Mouse (Mus musculus) spleen, adult 2 months (tissue): ENCODE measurements around the gene Shb. TPM values are rescaled to one million over a fixed set of nuclear protein-coding genes. Genes with fewer than 3 reads are reported as not detected.

Experiments
- DNase-seq, 2 experiments: peaks; one replicate each; pipeline versions ENCODE4 v3.0.0 to v3.0.0-alpha.2; 2012 to 2021; ENCODE audit warnings: low spot score in 2 of 2, low read depth in 1 of 2
- H3K27ac ChIP-seq: fragments of 200-500 bp; 2 replicates; pipeline ENCODE4 v1.5.1; 2012; ENCODE audit warnings: low read length, inconsistent platforms; ENCODE audit not compliant: insufficient read depth
- H3K27me3 ChIP-seq: fragments of 200-500 bp; 2 replicates; pipeline ENCODE4 v1.6.1; 2012; ENCODE audit warnings: mild to moderate bottlenecking, moderate library complexity, low read length, inconsistent platforms; ENCODE audit not compliant: control insufficient read depth, insufficient read depth
- H3K36me3 ChIP-seq: fragments of 200-500 bp; 2 replicates; pipeline ENCODE4 v1.6.1; 2012; ENCODE audit warnings: mild to moderate bottlenecking, low read length, inconsistent platforms; ENCODE audit not compliant: control insufficient read depth, insufficient read depth
- H3K4me1 ChIP-seq: fragments of 200-500 bp; 2 replicates; pipeline ENCODE4 v1.6.1; 2011; ENCODE audit warnings: inconsistent platforms; ENCODE audit not compliant: control insufficient read depth, insufficient read depth, insufficient read length
- H3K4me3 ChIP-seq: fragments of 200-500 bp; 2 replicates; pipeline ENCODE4 v1.5.1; 2011; ENCODE audit warnings: mild to moderate bottlenecking, inconsistent platforms; ENCODE audit not compliant: insufficient read depth, insufficient read length; ENCODE audit errors: extremely low read depth
- CTCF ChIP-seq: fragments of 200-500 bp; IDR thresholded peaks from 2 replicates; pipeline ENCODE4 v1.5.1; 2011; ENCODE audit warnings: mild to moderate bottlenecking, inconsistent platforms; ENCODE audit not compliant: insufficient read depth, insufficient read length, insufficient replicate concordance; ENCODE audit errors: extremely low read depth
- POLR2A ChIP-seq: fragments of 200-500 bp; IDR thresholded peaks from 2 replicates; pipeline ENCODE4 v1.6.1; 2011; ENCODE audit warnings: low read depth, low read length, inconsistent platforms
- WGBS: fragments of 180-500 bp; shearing (Covaris S2); methylation state at CpG from one replicate; pipeline ENCODE4 v1.1.7; 2018; 5-methylcytosine and 5-hydroxymethylcytosine counted together
- polyA plus RNA-seq: library from polyadenylated mRNA; depleted of rRNA; stranded (reverse); fragments of >200 nt; gene quantifications from 2 replicates; pipeline ENCODE4 v1.2.3, GENCODE M21; 2012

The Shb gene
- polyA plus RNA-seq, 1 experiment = 8.6 TPM

- no peak for DNase-seq
- 87% methylated on average over 12 of the region's 12 CpGs for WGBS
Observed at GRCm38 (mm10) chr4:45467115-45467912, 65.0 kb downstream of the Shb start.

GRCm38 (mm10) chr4:45464941-45465340 is 67.3 kb downstream of the Shb start:
- WGBS = 86% methylated on average over 9 of the region's 9 CpGs
- no peak for DNase-seq
- Histone ChIP-seq H3K4me1 (no peaks in the 10 kb centered on the region; the same call in 1 of the 2 replicates), H3K4me3 (no peak overlapping the region), H3K27me3 (no peaks in the 10 kb centered on the region), H3K36me3 (no peaks in the 10 kb centered on the region), H3K27ac (no peak overlapping the region)
- no peak for TF ChIP-seq POLR2A
- no peak for TF ChIP-seq CTCF

More at GRCm38 (mm10) chr4:45467115-45467912, 65.0 kb downstream of the Shb start:
- Histone ChIP-seq H3K27ac (no peak overlapping the region), H3K4me3 (no peak overlapping the region), H3K4me1 (no peaks in the 10 kb centered on the region; the same call in 1 of the 2 replicates), H3K36me3 (no peaks in the 10 kb centered on the region), H3K27me3 (no peaks in the 10 kb centered on the region)
- TF ChIP-seq CTCF (no peak), POLR2A (no peak)

- no peaks in the 10 kb centered on the region for H3K27me3 ChIP-seq
- no peak overlapping the region for H3K27ac ChIP-seq
- H3K4me3 ChIP-seq = no peak overlapping the region
- H3K4me1 ChIP-seq = no peaks in the 10 kb centered on the region; the same call in 1 of the 2 replicates
- H3K36me3 ChIP-seq = no peaks in the 10 kb centered on the region
- 76% methylated on average over 12 of the region's 12 CpGs for WGBS
- TF ChIP-seq CTCF (no peak), POLR2A (no peak)
- no peak for DNase-seq
Observed at GRCm38 (mm10) chr4:45464528-45464927, 67.7 kb downstream of the Shb start.

GRCm38 (mm10) chr4:45464123-45464522 is 68.1 kb downstream of the Shb start:
- no peak for DNase-seq
- Histone ChIP-seq H3K4me3 (no peak overlapping the region), H3K4me1 (no peaks in the 10 kb centered on the region; the same call in 1 of the 2 replicates), H3K27me3 (no peaks in the 10 kb centered on the region), H3K36me3 (no peaks in the 10 kb centered on the region), H3K27ac (no peak overlapping the region)
- 96% methylated on average over 3 of the region's 3 CpGs for WGBS
- TF ChIP-seq CTCF = no peak
- no peak for TF ChIP-seq POLR2A

DNA sequence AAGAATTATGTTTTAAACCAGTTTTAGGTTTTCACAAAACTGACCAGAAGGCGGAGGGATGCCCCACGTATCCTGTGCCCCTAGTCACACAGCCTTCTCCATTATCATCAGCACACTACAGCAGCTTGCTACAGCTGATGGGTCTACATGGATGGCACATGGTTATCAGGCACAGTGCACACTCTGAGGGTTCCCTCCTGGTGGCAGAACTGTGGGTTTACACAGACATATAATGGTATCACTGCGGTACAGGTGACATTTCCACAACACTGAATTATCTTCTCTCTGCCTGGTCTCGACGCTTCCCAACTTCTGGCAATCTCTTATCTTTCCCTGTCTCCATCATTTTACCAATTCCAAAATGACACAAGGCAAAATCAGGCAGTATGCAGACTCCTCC is 69.6 kb downstream of the Shb start:
- no peaks in the 10 kb centered on the region for H3K36me3 ChIP-seq
- no peak for DNase-seq
- TF ChIP-seq POLR2A (no peak), CTCF (no peak)
- no peak overlapping the region for H3K4me3 ChIP-seq
- no peak overlapping the region for H3K27ac ChIP-seq
- WGBS = 81% methylated on average over 5 of the region's 5 CpGs
- H3K27me3 ChIP-seq = no peaks in the 10 kb centered on the region
- no peaks in the 10 kb centered on the region; the same call in 1 of the 2 replicates for H3K4me1 ChIP-seq

DNA sequence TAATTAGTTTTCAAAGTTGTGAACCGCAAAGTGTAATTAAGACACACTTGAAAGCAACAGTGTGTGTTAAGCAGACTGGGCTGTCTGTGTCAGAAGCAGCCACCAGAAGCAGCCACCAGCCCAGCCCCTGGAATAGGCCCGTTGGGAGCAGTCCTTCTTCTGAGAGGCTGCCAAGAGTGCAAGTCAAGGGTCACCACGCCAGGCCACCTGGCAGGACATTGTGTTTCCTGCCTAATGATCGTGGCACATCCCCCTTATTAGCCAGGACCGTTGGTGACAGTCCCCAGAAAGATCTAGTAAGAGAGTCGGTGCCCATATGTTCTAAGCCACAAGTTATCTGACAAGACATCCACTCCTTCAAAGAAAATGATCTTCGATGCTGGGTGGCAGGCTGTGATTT is 70.6 kb downstream of the Shb start:
- 72% methylated on average over 7 of the region's 7 CpGs for WGBS
- no peaks in the 10 kb centered on the region; the same call in 1 of the 2 replicates for H3K4me1 ChIP-seq

DNA sequence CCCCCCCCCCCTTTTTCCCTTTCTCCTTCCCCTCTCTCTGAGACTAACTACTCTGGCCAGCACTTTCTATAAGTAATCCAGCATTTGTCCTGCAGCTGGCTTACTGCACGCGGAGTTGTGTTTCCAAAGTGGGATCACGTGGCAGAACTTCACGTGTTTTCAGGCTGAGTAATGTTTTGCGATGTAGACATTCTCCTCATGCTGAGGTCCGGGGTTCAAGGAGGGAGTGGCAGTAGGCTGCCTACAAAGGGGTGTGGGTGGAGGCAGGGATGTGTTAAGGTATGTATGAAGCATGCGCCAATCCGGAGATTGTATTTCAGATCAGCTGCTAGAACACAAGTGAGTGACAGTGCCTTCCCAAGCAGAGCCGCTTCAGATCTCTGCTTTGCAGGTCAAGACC is 72.9 kb downstream of the Shb start:
- H3K4me1 ChIP-seq = no peaks in the 10 kb centered on the region
- H3K27me3 ChIP-seq = no peaks in the 10 kb centered on the region
- 91% methylated on average over 9 of the region's 9 CpGs for WGBS
- no peak overlapping the region for H3K27ac ChIP-seq
- no peak overlapping the region for H3K4me3 ChIP-seq
- no peak for DNase-seq
- H3K36me3 ChIP-seq = no peaks in the 10 kb centered on the region
- TF ChIP-seq CTCF (no peak), POLR2A (no peak)

More for the DNA sequence above, 70.6 kb downstream of the Shb start:
- no peak overlapping the region for H3K4me3 ChIP-seq
- DNase-seq = no peak
- no peak for TF ChIP-seq POLR2A
- no peak for TF ChIP-seq CTCF
- H3K27ac ChIP-seq = no peak overlapping the region
- no peaks in the 10 kb centered on the region for H3K27me3 ChIP-seq
- no peaks in the 10 kb centered on the region for H3K36me3 ChIP-seq

DNA sequence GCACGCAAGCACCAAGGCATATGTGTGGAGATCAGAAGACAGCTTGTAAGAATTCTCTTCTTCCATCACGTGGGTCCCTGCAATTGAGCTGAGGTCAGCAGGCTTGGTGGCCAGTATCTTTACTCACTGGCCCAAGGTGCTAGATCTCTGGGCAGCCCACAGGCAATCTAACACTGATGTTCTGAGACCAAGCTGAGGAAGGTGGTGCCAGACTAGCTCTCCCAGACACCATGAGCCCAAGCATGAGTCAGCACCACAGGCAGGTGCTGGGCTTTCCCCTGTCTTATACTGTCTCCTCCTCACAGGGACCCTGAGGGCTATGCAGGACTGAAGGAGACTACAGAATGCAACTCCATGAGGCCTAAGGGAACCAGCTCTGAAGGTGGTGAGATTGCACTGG is 74.7 kb downstream of the Shb start:
- TF ChIP-seq POLR2A (no peak), CTCF (no peak)
- Histone ChIP-seq H3K27ac (no peak overlapping the region), H3K27me3 (no peaks in the 10 kb centered on the region), H3K36me3 (no peaks in the 10 kb centered on the region), H3K4me1 (peaks cover 12% of the 10 kb centered on the region; the same call in 1 of the 2 replicates), H3K4me3 (no peak overlapping the region)
- 91% methylated on average over 2 of the region's 2 CpGs for WGBS
- DNase-seq = no peak
